Mouse (Mus musculus): Measurements from ENCODE around the gene Rcan2.

Rcan2 gene

DNA sequence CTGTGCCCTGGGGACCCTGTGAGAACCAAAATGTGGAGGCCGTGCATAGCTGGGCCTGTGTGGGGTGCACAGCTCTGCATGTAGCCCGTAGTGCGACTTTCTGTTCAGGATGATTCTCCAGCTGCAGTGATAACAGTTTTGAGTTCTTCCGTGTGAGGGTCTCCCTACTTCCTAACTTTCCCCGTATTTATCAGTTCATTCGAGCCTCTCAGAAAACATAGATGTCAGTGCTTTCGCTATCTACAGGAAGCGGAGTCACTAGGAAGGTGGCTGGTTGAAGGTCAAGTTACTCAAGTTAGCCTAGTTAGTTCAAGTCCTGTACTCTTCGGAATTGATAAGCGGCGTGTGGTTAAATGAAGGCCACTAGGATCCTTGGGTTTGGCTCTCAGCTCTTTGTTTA lies 130.6 kb downstream of the Rcan2 start:
- DNase-seq: no peak

DNA sequence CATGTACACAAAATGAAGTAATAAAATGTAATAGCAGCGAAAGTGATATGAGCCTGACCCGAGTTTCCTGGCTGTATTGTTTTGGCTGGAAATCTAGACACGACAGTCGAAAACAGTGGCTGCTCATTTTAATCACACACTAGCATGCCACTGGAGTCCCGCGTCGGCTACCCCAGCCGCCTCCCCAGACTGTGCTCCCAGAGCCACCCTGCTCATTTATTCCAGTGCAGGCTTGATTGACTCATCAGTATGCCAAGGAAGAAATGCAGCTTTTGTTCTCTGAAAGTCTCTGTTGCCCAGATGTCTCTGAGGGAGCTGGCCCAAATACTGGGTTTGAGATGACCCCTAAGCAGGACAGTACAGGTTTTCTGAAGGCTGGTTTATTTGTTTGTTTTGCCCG lies 132.9 kb downstream of the Rcan2 start:
- DNase-seq: no peak

DNA sequence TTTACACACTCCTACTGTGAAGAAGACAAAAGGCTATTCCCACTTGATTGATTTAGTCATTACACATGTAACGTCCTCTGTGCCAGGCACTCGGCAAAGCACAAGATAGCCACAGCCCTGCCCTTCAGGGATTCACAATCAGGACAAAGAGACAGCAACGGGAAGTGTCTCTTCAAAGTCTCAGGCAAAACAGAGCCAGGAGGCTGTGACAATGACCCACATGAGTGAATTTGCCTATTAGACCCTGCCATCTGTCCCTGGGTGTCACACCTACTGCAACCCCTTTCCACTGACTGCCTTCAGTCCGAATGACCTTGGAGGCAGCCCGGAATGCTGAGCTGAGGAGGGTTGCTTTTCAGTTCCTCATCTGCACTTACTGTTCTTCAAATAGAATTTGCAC lies 151.1 kb downstream of the Rcan2 start:
- no peak for DNase-seq

DNA sequence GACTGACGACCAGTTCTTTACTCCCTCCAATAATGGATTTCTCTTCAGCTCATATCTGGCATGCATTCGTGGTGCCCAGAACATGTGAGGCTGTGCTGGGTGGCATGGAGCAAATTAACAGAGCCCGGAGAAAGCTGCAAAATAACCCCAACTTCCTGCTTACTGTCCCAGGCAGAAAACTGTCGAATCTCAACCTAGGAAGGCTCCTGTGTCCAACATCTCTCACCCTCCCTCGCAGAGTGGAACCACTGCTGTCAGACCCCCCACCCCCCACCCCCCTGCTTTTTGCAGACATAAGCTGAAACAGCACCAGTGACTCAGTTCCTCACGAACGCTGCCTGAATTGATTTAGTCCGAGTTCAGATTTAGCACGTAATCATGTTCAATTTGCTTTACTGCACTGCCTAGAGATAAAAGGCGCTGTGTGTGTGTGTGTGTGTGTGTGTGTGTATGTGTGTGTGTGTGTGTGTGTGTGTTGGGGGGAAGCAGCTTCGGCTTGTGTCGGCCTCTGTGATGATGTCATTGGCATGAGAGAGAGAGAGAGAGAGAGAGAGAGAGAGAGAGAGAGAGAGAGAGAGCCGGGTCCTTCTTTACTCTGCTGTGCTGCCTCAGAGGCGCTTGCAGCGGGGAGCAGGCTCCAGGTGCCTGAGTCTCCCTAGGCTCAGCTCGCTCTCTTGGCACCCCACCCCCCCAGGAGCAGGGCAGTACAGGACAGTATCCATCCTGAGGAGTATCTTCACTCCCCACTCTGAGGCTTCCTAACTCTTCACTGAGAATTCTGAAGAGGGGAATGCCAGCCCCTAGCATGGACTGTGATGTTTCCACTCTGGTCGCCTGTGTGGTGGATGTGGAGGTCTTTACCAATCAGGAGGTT lies 151.7 kb downstream of the Rcan2 start:
- no peak for DNase-seq

DNA sequence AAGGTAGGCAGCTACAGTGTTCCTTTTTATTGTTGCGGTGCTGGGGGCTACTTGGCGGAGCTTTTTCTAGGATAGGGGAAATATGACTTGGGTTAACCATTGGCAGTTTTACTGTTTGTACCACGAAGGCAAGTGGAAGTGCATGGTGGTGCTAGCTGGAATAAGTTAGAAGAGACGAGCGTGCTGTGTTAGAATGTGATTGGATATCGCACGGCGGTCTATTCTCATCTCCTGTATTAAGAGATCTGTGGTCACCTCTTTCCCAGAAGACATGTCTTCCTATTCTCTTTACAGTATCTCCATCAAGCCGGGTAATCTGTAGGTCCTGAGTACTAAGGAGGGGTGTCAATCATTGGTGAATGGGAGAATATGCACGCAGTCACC lies 152.4 kb downstream of the Rcan2 start:
- DNase-seq: no peak

DNA sequence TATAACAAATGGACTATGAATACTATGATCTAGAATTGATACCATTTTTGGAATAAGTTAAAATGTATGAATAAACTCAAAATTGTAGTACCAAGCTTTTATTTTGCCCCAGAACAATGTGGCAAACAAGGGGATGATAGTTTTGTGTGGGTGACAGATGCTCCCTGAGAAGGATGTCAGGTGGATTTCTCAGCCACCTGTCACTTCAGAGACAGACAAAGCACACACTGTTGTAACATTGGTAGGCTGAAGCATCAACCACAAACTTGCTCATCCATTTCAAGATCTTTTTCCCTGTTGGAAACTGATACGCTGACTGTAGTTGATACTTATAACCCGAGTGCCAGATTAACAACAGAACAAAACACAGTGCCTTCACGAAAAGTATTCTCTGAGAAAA lies 158.6 kb downstream of the Rcan2 start:
- no peak for DNase-seq

DNA sequence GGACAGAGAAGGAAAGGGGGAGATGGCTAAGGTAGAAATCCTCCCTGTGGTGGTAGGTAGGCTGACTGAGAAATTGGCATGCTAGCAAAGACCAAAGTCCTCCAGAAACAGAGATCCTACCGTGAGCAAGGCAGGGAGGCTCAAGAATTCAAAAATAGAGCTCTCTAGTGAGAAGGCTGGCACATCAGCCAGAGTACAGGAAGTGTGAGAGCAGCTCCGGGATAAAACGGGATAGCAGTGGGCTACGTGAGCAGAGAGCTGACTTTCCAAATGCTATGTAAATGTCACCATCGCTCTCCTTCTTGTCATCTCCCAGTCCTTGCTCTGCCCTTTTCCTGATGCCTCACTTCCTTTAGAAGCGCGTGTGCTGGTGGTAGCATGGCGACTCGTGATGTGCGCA lies 168.8 kb downstream of the Rcan2 start:
- DNase-seq: no peak

DNA sequence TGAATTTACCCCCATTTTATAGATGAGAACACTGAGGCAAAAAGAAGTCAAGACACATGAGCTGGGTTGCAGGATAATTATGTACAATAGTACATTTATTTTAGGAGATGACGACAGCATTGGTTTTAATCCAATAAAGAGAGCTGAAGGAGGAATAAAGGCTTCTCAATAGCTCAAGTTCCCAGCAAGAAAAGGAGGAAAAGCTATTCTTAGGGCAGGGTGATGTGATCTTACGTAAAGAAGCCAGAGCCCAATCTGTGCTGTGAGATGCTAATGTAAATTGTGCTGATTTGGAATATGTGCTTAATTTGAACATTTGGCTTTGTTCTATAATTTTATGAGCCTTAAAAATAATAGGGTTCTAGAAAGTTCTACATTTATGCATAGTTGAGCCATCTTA lies 176.4 kb downstream of the Rcan2 start:
- no peak for DNase-seq

DNA sequence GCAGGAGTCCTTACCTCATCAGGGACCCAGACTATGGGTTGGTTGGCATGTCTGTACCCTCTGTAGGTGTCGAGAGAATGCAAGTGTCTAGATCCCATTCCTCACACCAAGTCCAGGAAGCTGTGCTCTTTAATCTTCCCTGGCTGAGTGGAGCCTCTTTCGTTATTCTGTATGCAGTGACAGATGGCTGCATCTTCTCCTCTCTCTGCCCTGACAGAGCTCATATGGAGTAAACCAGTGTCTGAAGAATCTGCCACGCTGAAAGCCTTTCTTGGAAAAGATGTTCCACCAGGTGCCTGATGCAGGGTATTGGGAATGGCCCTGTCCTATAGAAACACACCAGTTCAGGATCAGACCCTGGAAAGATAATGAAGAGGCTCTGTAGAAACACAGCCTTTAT lies 178.8 kb downstream of the Rcan2 start:
- DNase-seq: no peak

DNA sequence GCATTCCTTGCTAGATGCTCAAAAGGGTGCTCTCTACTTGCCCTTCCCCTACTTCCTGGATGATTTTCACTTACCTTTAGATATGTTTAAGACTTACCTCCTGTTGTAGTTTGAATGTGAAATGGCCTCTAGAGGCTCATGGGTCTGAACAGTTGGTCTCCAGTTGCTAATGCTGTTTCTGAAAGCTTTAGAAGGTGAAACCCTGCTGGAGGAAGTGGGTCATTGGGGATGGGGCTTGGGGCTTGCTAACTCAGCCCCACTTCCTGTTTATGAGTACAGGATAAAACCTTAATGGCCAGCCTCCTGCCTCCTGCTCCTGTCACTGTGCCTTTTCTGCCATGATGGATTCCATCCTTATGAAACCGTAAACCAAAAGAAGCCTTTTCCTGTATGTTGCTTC lies 181.4 kb downstream of the Rcan2 start:
- DNase-seq: no peak

DNA sequence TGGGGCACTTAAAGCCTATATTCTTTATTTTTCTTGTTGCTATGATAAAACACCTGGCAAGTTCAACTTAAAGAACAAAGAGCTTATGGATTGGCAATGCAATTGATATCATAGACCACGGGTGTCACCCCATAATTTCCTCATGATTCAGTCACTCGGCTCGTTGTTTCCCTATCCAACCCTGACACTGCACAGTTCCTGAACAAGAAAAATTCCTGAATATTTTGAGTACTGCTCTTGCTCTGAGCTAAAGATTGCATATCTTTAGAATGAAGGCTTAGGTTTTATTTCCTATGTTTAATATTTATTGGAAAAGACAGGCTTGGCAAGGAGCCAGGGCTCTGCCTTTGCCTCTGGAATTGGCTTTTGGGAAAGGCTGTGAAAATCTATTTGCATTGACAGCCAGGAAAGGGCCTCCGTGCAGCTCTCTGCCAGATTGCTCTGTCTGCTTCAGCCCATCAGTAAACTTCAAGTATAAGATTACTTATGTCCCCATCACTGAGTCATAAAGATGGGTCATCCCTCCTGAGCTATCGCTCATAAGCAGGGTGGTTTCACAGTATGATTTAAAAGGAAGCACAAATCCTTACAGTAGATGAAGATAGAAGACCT lies 188.3 kb downstream of the Rcan2 start:
- no peak for DNase-seq

DNA sequence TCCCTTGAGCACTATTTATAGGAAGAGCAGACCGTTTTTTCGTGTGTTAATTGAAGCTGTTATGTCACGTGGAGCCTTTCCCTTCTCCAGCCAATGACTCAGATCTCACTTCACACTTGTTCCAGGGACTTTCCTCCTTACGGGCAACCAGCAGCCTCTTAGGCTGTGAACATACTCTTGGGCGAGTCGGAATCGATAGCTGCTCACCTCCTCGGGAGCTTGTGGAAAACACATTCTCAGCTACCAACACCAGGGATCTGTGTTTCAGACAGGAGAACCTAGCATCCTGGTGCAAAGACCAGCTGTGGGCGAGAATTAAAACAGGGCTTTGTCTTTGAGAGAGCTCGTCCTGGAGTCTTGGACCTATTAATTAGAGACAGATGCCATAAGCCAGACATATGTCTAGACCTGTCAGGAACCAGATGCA lies 189.8 kb downstream of the Rcan2 start:
- DNase-seq: no peak

DNA sequence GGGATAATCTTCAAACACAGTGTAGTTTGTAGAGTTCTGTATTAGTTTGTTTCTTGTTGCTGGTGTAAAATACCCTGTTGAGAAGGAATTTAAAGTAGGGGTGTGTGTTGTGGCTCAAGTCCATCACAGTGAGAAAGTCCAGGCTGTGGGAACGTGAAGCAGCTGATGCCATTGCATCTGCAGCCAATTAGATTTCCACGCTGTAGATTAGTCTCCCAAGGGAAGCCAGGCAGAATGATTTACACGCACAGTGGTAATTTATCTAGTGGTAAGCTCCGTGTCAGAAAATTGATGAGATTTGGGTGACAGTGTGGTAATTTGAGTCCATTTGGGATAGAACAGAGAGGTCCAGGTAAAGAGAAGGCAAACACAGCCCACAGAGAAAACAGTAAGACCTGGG lies 192.9 kb downstream of the Rcan2 start:
- no peak for DNase-seq

DNA sequence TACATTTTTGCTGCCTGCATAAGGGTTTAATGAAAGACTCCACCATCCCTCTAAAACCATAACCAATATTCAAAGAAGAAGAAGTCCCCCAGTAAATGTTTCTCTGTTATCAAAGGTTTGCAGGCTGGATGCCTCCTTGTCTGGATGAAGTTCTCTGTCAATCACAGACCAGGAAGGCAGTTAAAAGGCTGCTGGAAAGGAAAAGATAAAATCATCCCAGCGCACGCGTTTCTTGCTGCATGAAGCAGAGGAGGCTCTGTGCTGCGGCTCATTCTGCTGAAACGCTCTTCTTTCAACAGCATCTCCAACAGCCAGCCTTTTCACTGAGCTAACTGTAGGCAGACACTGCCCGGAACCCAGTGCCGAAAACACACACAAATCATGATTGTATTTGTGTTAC lies 196.4 kb downstream of the Rcan2 start:
- DNase-seq: no peak

DNA sequence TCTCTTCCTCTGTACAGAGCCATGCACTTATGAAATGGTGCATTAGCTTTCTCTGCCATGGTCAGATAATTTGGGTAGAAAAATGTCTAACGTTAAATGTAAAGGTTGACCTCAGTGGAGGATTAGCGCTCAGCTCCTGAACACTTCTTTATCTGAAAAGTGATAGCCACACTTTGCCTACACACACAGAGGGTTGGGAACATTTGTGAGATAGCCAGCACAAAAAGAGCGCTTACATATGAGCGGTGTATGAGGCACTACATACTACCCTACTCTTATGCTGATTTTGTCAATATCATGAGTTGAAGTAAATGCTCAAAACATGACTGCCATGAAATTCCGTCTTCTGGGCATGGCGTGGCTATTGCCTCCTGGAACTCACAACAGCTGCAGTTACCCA lies 196.9 kb downstream of the Rcan2 start:
- DNase-seq: no peak

DNA sequence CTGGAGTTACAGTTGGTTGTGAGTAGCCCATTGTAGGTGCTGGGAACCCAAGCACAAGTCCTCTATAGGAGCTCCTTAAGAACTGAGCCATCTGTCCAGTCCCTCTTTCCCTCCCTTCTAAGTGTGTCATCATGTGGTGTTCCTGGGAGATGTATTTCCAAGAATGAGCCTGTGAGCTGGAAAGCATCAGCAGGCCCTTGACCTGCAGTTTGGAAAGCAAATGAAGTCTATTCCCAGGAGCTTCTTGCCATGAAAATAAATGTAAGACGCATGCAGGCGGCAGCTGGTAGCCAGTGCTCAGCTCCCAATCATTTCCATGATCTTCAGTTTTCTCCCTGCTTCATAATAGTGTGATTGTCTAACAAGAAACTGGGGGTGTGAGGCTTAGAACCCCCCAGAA lies 203.2 kb downstream of the Rcan2 start:
- DNase-seq: no peak

DNA sequence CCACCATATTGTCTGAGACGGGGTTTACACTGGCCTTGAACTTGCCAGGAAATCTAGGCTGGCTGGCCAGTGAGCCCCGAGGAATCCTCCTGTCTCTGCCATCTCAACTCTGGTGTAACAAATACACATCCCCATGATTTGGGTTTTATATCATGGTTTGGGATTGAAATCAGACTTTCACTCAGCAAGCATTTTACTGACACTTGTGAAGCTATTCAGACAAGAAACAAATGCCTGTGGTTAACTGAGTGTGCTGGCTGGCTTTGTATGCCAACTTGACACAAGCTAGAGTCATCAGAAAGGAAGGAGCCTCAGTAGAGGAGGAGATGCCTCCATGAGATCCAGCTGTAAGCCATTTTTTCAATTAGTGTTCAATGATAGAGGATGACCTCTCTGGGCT lies 206.3 kb downstream of the Rcan2 start:
- no peak for DNase-seq

DNA sequence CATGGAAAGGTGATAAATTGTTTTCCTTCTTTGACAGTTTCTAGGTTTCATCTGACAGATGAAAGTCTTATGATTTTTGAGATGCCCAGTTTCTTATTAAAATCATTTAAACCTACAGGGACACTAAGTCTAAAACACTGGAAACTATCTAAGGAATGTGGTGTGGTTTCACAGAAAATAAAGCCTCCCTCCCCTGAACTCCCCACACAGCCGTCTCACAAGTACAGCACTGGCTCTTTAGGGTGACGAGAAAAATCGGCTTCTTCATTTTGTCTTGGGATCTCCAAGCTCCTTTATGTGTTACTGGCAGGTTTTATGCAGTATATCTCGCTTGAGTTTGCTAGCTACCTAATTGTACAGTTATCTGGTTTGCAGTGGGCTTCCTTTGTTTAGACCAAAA lies 210.8 kb downstream of the Rcan2 start:
- no peak for DNase-seq

DNA sequence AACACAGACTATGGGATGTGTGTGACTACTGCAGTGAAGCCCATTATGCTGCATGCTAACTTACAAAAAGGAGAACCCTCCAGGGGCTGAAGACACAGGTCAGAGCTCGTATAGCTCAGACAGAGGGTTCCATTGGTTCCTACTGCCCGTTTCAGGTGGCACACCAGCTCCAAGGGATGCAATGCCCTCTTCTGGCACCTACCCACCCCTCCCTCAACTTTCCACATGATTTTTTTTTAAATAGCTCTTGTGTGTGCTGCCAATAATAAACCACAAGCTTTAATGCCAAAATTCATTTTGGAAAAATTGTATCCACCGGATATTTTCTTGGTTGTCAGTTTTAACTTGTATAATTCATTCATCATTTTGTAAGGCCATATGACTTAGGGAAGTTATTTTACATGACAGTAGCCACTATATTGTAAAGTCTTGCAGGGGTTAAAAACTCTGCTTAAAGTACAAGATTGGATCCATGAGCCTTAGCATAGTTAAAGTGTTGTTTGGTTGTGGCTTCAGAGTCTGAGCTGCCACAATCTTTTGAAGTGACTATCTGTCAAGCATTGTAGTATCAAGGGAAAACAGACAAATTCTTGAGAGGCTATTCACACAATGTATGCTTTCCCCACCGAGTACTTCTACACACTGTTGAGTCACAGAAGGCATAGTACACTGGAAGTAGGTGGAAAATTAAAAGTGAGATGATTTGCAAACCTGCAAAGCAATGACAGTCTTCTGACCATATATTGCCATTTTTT lies 212.8 kb downstream of the Rcan2 start:
- no peak for DNase-seq

DNA sequence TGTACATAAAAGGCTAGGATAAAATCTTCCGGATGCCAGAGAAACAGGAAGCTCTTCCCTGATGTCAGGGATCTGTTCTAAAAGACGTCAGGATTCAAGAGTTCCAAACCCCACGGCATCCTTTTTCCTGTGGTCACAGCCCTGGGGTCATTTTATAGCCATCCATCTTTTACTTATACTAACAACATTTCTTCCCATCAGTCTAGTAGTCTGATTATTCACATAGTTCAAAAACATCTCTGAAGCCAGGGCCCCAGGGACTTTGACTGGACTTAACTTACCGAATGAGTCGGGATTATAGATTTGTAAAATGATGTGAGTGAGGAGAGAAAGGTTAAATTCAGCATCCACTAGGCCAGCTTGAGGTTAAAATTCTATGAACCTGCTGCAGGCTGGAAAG lies 215.2 kb downstream of the Rcan2 start:
- no peak for DNase-seq

DNA sequence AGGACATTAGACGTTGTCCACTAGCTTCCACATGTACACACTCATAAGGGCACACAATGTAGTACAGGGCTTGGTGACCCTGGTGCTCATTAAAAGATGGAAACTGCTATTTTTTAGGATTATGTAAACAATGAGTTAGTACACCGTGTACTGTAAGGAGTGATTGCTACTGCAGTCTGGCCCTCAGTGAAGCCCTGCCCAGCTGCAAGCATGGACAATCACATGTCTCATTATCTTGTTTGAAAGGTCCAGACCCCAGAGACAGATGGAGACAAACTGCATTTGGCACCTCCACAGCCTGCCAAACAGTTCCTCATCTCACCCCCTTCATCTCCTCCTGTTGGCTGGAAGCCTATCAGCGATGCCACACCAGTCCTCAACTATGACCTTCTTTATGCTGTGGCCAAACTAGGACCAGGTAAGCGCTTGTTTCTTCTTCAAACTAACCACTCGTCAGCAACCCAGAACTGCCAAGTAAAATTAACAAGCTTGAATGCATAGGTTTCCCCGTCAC lies 219.6 kb downstream of the Rcan2 start:
- no peak for DNase-seq

DNA sequence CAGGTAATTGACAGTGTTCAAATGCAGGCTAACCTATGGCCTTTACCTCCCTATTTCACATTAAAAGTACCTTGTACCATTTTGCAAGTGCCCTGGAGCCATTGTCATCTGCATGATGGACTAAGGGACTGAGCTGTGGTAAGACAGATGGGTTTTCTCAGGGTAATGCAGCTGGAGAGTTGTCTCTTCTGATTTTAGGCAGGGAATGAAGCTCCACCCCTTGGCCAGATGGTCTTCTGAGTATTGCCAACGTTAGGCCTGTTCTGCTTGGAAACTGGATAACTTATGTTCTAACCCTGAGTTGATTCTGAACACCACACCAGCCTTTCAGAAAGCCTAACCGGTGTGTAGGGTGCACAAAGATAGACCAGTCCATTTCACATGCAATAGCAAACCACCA lies 222.7 kb downstream of the Rcan2 start:
- DNase-seq: no peak

DNA sequence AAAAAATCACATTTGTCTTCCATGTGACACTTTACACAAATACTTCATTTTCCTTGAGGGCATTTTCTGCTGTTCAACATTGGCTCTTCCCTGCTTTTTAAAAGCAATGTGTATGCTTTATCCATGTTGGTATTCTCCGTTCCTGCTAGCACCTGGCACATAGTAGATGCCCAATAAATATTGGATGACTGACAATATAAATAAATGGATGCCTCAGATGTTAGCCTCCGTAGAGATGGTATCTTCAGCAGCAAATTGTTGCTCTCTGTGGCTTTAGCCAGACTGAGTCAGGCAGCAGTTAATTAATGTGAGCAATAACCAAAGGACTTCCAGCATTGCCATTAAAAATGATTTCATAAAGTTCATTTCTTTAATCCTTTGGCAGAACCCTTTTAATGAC lies 223.9 kb downstream of the Rcan2 start:
- DNase-seq: no peak

DNA sequence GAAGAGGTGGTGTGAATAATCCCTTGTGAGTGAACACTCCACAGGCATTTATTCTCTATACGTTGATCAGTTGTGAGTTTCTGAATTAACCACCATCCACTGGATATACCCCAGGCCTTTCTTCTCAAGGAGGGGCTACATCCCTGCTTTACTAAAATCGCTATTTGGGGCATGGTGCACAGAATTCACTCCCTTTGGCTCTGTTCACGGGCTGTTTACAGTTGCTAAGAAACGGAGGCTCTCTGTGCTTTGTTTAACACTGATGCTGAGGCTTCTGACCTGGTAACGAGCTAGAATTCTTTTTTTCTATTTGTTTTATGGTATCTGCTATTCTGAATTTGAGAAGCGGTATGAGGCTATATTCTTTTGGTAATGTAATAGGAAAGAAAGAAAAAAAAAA lies 224.8 kb downstream of the Rcan2 start:
- no peak for DNase-seq
